Mouse (Mus musculus) myocyte (in vitro differentiated cells): ENCODE data around the gene Cdc73.

Experiments used
- E2F4 ChIP-seq: IDR thresholded peaks from one replicate; pipeline ENCODE4 v1.6.1; 2011; ENCODE audit warnings: mild to moderate bottlenecking, control low read depth, moderate library complexity; ENCODE audit not compliant: insufficient read depth
- MYOD1 ChIP-seq, 3 experiments: IDR thresholded peaks; one replicate each; pipeline ENCODE4 v1.6.1; 2011; ENCODE audit warnings: control low read depth in 2 of 3, low read depth in 2 of 3, mild to moderate bottlenecking in 2 of 3, moderate library complexity in 1 of 3; ENCODE audit not compliant: insufficient read length in 2 of 3, control insufficient read depth in 1 of 3
- POLR2A ChIP-seq: IDR thresholded peaks from one replicate; pipeline ENCODE4 v1.6.1; 2011; ENCODE audit warnings: low read depth, mild to moderate bottlenecking, control low read depth, moderate library complexity; ENCODE audit not compliant: insufficient read length
- REST ChIP-seq: IDR thresholded peaks from one replicate; pipeline ENCODE4 v1.6.1; 2011; ENCODE audit warnings: mild to moderate bottlenecking, control low read depth, moderate library complexity; ENCODE audit not compliant: insufficient read depth, insufficient read length
- TCF12 ChIP-seq: IDR thresholded peaks from one replicate; pipeline ENCODE4 v1.6.1; 2011; ENCODE audit warnings: mild to moderate bottlenecking, control low read depth; ENCODE audit not compliant: poor library complexity, insufficient read depth, severe bottlenecking
- USF1 ChIP-seq: IDR thresholded peaks from one replicate; pipeline ENCODE4 v1.6.1; 2011; ENCODE audit warnings: low read depth, mild to moderate bottlenecking, control low read depth, moderate library complexity

GRCm38 (mm10) chr1:143724456-143725064, 21.9 kb upstream of the Cdc73 start:
- TF ChIP-seq REST: no peak
- TF ChIP-seq TCF12: no peak
- no peak for TF ChIP-seq USF1
- TF ChIP-seq E2F4: no peak
- TF ChIP-seq MYOD1 (IDR thresholded peaks at IDR 0.05; ENCODE audit: control insufficient read depth in 1 of 3, insufficient read length in 2 of 3, low read depth in 2 of 3): no peak
- no peak for TF ChIP-seq POLR2A
